Mouse (Mus musculus): ENCODE results near the gene Amn.

GRCm38 (mm10) chr12:111246808-111247464, 24.0 kb upstream of the Amn start:
- TF ChIP-seq HCFC1 (IDR thresholded peaks at IDR 0.05; ENCODE audit: low read depth, low read length) (no peak), MAZ (IDR thresholded peaks at IDR 0.05; ENCODE audit: low read depth, low read length) (no peak), CTCF (IDR thresholded peaks at IDR 0.05 in 2 of 3, conservative IDR thresholded peaks at IDR 0.05 in 1 of 3; ENCODE audit: control insufficient read depth in 1 of 3, insufficient read depth in 1 of 3, low read depth in 2 of 3, low read length in 3 of 3, poor library complexity in 1 of 3, severe bottlenecking in 1 of 3) (no peak), RAD21 (IDR thresholded peaks at IDR 0.05; ENCODE audit: low read depth, low read length) (no peak), POLR2A (IDR thresholded peaks at IDR 0.05; ENCODE audit: control insufficient read depth in 1 of 2, insufficient read depth in 1 of 2, low read depth in 1 of 2, low read length in 2 of 2, poor library complexity in 1 of 2) (no peak), MEF2A (IDR thresholded peaks at IDR 0.05; ENCODE audit: extremely low read depth, insufficient replicate concordance, low read depth, low read length, poor library complexity, severe bottlenecking) (no peak), EP300 (IDR thresholded peaks at IDR 0.05; ENCODE audit: low read depth in 1 of 2, low read length in 2 of 2) (no peak), JUND (IDR thresholded peaks at IDR 0.05; ENCODE audit: low read depth, low read length) (no peak)

Data from MEL (cell line).